Mouse (Mus musculus): Measurements from ENCODE around the gene Hltf.
"Not testable (repeated sequence)": the region's sequence is repeated elsewhere in the genome, so short reads cannot be mapped to it uniquely, and the experiment has no call there.

Gene Hltf

DNA sequence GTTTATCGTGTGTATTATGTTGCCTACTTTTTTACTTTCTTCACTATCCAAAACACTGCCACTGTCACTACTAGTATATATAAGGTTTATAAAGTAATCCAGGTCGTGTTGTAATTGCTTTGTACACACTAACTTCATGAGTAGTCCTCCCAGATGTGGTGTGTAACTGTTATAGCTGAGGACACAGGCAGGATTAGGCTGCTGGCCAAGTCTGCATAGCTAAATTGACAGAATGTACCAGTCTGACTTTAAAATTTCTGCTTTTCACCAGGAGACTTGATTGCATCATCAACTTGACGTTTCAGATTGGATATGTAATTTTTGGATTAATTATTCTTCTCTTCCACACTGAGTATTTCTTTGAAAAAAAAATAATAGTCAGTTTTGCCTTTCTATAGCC lies 46.2 kb downstream of the Hltf start:
- in situ Hi-C loops (cut with MboI, MseI), result no loop called here

DNA sequence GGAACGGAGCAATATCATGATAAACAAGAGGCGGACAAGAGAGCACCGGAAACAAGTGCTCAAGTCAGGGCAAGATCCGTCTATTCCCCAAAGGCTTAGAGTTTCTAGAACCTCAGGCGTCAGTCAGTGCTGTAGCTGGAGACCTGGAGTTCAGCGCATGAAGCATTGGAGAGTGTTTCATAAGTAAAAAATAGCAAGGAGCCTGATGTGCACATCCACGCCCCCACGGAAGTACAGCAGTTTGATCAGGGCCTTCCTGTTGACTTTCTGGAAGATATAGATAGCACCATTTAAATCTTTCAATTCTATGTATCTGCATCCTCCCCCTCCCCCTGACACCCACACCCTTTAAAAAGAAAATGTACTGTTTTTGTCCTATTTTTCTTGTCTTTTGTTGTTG lies 46.7 kb downstream of the Hltf start:
- in situ Hi-C loops (cut with MboI, MseI), result no loop called here

DNA sequence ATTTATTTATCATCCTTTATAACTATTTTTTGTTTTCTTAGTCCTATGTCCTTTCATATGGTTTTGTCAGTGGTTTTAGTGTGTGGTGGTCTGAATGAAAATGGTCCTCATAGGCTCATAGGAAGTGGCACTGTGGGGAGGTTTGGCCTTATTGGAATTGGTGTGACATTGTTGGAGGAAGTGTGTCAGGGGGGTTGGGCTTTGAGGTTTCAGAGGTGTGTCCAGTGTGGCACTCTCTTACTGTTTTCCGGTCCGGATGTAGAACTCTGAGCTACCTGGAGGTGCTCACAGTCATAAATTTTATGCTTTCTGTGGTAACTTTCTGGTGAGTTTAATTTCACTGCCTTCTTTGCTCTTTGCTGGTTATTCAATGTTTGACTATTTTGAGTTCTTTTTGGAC lies 47.2 kb downstream of the Hltf start:
- in situ Hi-C loops (cut with MboI, MseI), result no loop called here

DNA sequence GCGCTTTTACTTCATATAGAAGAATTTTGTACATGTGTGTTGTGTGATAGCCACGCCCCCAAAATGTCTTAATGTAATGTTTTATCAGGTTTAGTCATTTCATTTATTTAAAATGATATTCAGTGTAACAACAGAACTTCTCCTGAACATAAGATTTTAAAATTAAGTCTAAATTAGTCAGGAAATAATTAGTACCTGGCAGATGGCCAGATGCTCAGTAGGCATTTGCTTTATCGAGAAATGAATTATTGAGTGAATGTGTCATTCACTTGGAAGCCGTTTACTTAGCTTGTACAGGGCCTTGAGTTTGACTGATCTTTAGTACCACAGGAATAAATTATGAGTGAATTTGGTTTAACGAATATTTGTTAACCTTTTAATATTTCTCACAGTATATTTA lies 51.3 kb downstream of the Hltf start:
- in situ Hi-C loops (cut with MboI, MseI), result no loop called here

DNA sequence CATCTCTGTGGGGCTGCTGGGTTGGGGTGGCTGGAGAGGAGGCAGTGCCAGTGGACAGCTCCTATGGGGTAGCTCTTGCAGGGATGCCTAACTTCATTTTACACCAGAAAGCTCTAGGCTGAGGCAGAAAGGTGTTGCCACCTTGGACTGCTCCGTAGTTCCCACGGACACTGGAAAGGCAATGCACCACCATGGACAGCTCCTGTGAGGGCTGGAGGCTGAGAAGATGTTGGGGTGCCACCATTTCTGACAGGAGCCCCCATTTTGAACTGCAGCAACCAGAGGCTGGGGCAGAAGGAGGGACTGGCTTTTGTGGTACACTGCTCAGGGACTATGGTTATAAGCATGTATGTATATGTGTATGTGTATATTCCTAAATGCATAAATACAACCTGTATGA lies 54.3 kb downstream of the Hltf start:
- in situ Hi-C loops (cut with MboI, MseI), result no loop called here

DNA sequence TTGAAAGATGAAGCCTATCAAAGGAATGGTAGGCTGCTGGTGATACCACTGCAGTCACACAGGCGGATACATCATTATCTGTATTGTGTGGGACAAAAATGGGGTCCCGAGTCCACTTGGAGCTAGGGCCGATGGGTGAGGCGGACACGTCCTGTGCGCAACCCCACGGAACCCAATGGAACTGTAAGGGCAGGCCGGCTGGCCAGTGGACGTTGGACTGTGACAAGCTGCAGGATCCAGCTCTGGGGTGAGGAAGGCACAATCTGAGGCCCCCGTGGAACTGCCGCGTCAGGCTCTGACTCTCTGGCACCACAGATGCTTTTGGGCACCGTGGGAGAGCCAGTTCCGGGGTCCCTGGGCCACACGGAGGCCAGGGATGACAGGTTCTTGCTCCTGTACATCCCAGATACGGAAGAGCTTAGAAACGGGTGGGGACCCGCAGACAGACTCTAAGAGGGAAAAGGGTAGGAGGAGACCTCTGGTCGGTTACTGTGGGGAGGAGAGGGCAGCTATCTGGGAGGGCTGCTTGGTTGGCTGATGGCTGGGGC lies 61.5 kb downstream of the Hltf start:
- in situ Hi-C loops (cut with MboI, MseI), result no loop called here

DNA sequence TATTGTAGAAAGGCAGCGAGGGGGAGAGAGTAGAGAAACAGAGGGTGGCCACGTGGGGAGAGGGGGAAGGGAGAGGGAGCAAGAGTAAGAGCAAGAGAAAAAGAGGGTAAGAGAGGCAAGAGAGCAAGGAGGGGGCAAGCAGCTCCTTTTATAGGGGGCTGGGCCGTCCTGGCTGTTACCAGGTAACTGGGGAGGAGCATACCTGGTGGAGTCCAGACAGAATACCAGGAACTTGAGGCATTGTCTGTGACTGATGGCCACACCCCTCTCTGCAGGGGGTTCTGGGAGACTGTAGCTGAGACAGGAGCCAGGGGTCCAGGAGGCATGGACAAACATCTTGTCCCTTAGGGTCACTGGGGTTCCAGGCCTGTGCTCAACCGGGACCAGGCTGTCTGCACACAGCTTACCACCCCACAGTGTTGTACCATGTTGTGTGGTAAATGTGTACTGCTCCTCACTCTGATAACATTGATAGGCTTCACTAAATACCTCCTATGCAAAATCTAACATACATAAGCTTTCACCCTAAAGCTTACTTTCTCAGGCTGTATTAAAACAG lies 62.2 kb downstream of the Hltf start:
- in situ Hi-C loops (cut with MboI, MseI), result no loop called here

DNA sequence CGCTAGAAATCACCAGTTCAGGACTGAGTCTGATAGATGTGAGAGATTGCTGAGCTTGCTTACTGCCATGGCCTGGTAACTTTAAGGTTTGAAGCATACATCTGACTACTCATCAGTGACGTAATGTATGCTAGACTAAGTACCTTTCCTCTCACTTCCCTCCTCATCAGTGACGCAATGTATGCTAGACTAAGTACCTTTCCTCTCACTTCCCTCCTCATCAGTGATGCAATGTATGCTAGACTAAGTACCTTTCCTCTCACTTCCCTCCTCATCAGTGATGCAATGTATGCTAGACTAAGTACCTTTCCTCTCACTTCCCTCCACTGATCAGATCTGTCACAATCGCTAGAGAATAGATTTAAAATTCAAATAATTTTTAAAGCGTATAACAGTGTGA lies 64.0 kb downstream of the Hltf start:
- in situ Hi-C loops (cut with MboI, MseI), result not testable (repeated sequence)

DNA sequence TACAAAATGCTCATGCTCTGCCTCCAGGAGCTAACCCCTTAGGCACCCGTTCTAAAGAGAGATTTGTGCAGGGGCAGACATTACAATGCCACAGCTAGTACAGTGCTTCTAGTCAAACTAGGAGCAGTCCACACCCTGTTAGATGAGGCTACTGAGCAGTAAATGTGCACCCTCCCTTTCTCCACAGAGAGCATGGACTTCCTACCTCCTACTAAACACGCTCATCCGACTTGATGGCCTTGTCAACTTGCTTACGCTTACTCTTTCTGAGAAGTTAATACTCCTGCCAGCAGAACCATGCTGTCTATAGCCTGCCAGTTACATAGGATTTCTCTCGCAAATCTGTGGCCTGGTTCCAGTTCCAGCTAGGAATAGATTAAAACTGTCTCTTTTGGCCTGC lies 68.0 kb downstream of the Hltf start:
- in situ Hi-C loops (cut with MboI, MseI), result no loop called here

DNA sequence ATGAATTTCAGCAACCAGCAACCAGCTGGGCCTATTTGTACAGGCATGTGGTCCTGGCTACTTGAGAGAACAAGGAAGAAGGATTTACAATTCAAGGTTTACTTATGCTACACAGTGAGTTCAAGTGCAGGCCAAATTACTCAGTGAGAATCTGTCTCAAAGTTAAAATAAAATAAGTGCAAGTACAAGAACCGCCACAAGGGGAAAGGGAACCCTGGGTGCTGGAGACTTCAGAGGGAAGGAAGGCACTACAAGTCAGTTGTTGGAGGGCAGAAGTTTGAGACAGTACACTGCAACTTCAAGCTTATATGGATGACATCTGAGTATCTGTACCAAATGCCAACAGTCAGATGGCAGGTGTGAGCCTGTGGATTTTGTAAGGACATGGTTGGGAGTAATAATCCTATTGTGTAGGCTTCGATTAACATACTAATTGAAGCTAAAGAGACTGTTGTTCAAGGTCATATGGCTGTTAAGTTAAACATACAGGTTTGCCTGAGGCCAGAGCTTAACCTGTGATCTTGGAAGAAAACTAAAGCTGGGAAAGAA lies 69.5 kb downstream of the Hltf start:
- in situ Hi-C loops (cut with MboI, MseI), result no loop called here

DNA sequence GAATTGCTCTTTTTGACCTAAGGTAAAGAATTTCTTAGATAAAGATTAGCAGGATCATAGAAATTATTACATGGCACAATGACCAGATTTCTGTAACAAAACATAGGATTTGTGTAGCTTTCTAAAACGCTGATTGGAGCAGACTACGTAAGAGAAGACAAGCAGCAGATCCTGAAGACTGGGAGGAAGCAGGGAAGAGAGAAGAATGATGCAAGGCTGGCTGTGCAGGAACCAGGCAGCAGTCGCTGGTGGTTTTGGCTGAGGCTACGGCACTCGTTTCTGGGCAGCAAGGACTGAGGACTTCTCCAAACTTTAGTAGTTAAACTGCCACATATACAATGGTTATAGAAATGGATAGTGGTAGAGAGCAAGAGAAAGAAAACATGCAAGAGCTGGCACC lies 71.9 kb downstream of the Hltf start:
- in situ Hi-C loops (cut with MboI, MseI), result no loop called here

DNA sequence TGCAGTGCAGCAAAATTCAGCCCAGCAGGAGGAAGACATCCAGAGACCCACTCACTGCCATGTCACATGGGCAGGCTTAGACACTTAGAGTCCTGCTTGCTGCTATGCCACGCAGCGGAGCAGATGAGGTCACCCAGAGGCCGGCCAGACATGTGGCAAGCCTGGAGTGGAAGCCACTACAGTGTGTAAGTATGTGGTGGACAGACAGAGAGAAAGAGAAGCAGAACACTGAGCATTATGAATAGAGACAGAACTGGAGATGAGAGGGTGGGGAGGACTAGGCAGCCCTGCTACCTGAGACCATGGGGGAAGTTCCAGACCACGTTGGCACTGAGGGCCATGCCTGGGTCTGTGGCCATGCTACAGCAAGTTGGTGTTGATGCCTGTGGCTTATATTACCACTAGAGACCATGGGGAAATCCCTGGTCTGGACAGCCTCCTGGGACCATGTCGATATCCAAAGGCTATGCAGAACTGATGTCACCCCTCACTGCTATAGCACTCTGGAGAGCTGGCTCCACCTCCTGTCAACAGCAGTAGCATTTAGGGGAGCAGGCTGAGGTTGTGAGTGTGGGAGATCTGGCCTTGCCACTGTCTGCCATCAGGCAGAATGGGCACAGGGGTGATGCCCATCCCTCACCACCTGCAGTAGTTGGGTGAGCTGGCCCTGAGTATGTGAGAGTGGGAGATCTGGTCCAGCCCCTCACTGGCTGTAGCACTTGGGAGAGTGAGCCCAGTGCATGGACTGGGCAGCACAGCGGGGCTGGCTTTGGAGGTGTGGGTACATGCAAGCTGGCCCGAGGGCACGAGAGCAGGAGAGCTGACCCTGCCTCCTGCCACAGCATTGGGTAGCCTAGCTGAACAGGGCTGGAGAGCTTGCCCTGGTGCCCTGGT lies 73.1 kb downstream of the Hltf start:
- in situ Hi-C loops (cut with MboI, MseI), result no loop called here

DNA sequence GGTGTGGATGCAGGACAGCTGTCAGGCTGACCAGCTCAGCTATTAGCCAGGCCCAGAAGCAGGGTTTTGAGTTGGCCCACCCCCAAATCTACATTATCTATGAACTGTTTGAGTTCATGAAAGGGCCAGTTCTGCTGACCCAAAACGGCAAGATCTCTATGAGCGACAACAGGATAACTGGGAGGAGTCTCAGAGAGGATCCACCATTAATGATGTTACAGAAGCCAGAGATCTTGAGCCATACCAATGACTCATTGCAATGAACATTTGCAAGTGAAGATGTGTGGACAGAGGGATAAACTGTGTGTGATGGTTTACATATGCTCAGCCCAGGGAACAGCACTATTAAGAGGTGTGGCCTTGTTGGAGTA lies 73.7 kb downstream of the Hltf start:
- in situ Hi-C loops (cut with MboI, MseI), result no loop called here

DNA sequence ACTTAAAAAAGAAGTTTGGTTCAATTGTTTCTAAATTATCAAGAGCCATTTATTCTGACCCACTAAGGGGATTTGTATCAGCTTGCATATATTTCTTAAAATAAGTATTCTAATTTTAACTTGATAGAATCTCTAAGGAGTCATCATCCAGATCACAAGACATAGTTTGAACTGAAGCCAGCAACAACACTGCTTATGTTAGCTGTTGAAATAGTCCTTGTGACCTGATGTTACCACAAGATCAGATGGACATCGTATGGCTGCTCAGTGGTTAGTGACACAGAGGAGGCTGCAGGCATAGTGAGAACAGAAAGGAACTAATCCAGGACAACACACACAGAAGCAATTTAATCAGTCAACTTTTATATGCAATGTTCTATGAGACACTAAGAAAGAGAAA lies 75.1 kb downstream of the Hltf start:
- in situ Hi-C loops (cut with MboI, MseI), result no loop called here

DNA sequence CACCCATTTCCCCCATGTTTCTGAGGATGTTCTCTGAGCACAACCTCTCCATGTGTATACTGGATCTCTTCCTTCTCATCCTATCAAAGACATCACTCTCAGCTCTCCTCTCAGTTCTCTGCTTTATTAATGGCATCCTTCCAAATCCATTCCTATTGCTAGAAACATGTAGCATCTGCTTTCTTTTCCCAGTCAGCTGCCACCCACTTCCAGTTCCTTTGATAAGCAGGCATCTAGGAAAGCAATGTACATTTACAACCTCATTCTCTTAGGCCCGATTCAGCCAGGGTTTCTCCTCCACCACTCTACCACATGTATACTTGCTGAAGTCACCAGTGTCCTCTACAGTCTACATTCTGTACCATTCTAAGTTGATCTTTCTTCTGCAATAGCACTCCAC lies 76.1 kb downstream of the Hltf start:
- in situ Hi-C loops (cut with MboI, MseI), result no loop called here

DNA sequence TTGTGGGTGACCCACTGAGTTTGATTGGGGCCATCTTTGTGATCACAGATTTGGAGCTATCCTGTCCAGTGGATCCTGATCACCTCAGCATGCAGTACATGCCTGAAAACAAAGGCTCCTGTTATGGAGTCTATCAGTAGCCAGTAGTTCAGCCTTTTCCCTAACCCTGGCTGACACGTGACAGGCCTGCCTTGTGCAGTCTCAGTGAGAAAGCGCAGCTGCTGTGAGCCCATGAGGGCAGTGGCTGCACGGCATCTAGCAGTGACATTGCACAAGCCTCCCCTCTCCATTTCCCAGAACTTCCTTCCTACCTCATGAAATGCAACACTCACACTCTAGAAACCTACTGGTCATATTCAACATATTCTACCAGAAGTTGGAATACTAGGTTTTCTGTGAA lies 76.9 kb downstream of the Hltf start:
- in situ Hi-C loops (cut with MboI, MseI), result no loop called here

DNA sequence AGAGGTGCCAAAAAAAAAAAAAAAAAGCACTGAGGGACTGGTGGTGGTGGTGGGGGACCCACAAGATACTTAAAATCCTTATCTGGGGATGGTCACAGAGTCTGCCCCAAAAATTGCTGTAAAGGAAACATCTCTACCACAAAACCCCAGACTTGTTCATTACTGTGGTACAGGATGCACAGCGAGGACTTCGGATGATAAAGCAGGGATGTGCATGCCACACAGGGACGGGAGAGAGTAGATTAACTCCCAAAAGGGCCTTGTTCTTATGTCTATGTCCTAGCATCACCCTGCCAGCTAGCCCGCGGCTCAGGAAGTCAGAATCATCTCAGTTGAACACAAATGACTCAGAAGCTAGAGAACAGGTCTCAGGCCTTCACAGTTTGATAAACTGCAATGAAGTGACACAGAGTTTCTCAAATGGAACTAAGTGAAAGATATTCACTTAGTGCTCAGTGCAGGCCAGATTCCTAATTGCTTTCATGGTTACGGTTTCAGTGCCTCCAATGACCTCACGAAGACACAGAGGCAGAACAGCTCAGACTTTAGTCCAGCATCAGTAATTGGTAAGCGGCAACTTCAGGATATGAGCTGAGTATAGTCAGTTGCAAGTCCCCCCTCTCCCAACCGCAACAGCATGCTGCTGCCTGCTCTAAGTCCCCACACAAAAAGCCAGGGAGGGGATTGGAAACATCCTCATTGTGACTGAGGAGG lies 79.4 kb downstream of the Hltf start:
- in situ Hi-C loops (cut with MboI, MseI), result no loop called here

DNA sequence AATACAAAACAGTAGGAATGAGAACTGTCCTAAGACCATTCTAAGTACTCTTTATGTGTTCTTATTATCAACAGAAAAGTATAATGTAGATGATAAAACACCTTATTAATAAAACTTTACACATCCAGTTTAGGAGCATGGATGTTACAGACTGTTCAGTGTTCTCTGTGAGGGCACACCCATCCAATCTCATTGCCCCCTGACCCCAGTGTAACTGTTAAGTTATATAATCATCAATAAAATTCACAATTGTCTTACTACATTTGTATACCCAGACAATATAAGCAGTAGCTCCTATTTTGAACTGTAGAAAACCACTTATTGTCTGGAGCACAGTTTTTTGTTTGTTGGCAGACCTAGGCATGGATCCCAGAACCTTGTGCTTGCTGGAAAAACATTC lies 83.6 kb downstream of the Hltf start:
- in situ Hi-C loops (cut with MboI, MseI), result no loop called here

DNA sequence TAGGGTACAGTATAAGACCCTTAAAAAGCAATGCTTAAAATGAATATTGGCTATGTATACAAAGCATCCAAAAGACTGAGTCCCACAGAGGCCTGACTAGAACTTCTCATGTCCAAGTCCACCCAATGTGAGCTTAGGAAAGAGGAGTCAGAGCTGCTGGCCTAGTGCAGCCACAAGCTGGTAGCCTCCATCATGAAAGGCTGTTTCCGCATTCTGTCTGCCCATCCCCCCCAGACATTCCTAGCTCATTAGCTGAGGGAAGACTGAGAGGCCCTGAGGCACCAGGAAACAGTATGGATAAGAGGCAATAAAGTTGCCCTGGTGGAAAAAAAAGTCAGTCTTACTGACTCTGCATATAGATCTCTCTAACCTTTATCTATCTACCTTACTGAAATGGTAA lies 84.1 kb downstream of the Hltf start:
- in situ Hi-C loops (cut with MboI, MseI), result no loop called here

DNA sequence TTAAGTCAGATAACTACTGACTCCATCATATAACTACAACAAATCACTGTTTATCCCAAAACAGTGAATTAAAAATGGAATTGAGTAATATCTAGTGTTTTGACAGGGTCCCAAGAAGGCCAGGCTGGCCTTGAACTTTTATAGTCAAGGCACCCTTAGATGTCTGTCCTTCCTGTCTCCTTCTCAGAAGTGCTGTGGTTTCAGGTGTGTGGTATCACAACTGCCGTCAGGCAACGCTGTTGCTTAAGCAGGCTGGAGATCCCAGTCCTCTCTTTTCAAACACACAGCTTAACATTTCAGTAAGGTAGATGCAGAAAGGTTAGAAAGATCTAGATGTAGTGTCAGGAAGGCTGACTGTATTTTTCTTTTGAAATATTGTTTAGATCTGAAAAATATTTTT lies 84.5 kb downstream of the Hltf start:
- in situ Hi-C loops (cut with MboI, MseI), result no loop called here

DNA sequence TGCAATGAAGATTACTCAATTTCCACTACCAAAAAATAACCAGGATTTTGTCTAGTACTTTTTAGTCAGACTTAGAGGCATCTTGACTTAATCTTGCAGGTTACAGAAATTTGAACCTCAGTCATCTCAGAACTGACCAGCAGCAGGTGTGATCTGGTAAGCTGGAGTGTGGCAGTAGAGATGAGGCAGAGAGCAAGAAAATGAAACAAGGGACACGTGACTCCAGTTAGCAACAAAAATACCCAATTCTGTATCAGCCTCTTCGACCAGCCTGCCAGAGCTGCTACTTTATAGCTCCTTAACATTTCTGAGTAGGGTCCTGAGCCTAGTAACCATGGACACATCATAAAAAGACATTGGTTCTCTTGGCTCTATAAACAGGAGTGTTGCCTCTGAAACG lies 85.0 kb downstream of the Hltf start:
- in situ Hi-C loops (cut with MboI, MseI), result no loop called here

DNA sequence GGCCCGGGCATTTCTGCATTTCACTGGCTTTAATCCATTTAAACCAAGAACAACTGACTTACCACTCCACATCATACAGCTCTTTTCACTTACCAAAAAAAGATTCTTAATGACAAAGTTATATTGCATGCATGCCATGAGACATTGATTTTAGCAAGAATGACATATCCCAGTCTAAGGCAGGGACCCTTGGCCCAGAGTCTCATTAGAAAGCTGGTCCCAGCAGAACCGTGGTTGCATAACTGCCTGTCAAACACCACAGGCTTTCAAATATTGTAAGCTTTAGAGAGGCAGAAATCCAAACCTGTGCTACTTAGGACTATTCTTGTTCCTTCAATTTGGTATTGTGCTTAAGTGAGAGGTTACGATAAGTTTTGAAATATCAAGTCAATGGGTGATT lies 86.1 kb downstream of the Hltf start:
- in situ Hi-C loops (cut with MboI, MseI), result no loop called here

Data from T-helper 1 cell (primary cell).